Mouse (Mus musculus): ENCODE results near the gene Pdgfa.

Gene Pdgfa

GRCm38 (mm10) chr5:138994786-138995720 lies 2.1 kb downstream of the Pdgfa start:
- peak; percentile 89 for DNase-seq (ENCODE audit: low spot score)

GRCm38 (mm10) chr5:138994108-138994785 lies 2.9 kb downstream of the Pdgfa start:
- DNase-seq (ENCODE audit: low spot score) = peak; percentile 20

GRCm38 (mm10) chr5:138993371-138994107 lies 3.6 kb downstream of the Pdgfa start:
- DNase-seq (ENCODE audit: low spot score) = peak; percentile 25

GRCm38 (mm10) chr5:138992611-138993370 lies 4.4 kb downstream of the Pdgfa start:
- peak; percentile 28 for DNase-seq (ENCODE audit: low spot score)

GRCm38 (mm10) chr5:138991734-138992133 lies 5.4 kb downstream of the Pdgfa start:
- no peak for DNase-seq (ENCODE audit: low spot score)

- no peak for DNase-seq (ENCODE audit: low spot score)
These were observed 6.3 kb downstream of the Pdgfa start for GRCm38 (mm10) chr5:138990659-138991380.

GRCm38 (mm10) chr5:138989567-138989966 lies 7.6 kb downstream of the Pdgfa start:
- DNase-seq (ENCODE audit: low spot score) = no peak

- DNase-seq (ENCODE audit: low spot score) = no peak
These were observed 8.4 kb downstream of the Pdgfa start for GRCm38 (mm10) chr5:138988764-138989163.

GRCm38 (mm10) chr5:138987994-138988393 lies 9.2 kb downstream of the Pdgfa start:
- no peak for DNase-seq (ENCODE audit: low spot score)

- DNase-seq (ENCODE audit: low spot score) = no peak
These were observed 15.2 kb downstream of the Pdgfa start for GRCm38 (mm10) chr5:138981921-138982320.

GRCm38 (mm10) chr5:138980608-138981007 lies 16.6 kb downstream of the Pdgfa start:
- peak; percentile 62 for DNase-seq (ENCODE audit: low spot score)

- no peak for DNase-seq (ENCODE audit: low spot score)
These were observed 17.3 kb downstream of the Pdgfa start for GRCm38 (mm10) chr5:138979840-138980239.

GRCm38 (mm10) chr5:138977759-138978158 lies 19.4 kb downstream of the Pdgfa start:
- DNase-seq (ENCODE audit: low spot score) = no peak

- DNase-seq (ENCODE audit: low spot score) = no peak
These were observed 22.2 kb downstream of the Pdgfa start for GRCm38 (mm10) chr5:138974911-138975485.

GRCm38 (mm10) chr5:138973480-138973879 lies 23.7 kb downstream of the Pdgfa start:
- DNase-seq (ENCODE audit: low spot score) = no peak

GRCm38 (mm10) chr5:138971405-138971804 lies 25.8 kb downstream of the Pdgfa start:
- no peak for DNase-seq (ENCODE audit: low spot score)

- no peak for DNase-seq (ENCODE audit: low spot score)
These were observed 27.1 kb downstream of the Pdgfa start for GRCm38 (mm10) chr5:138970056-138970490.

GRCm38 (mm10) chr5:138966033-138966724 lies 31.0 kb downstream of the Pdgfa start:
- no peak for DNase-seq (ENCODE audit: low spot score)

- no peak for DNase-seq (ENCODE audit: low spot score)
These were observed 31.6 kb downstream of the Pdgfa start for GRCm38 (mm10) chr5:138965590-138965989.

- no peak for DNase-seq (ENCODE audit: low spot score)
These were observed 40.7 kb downstream of the Pdgfa start for GRCm38 (mm10) chr5:138956427-138956833.
